Mouse (Mus musculus): ENCODE measurements around the gene Gm39653. TPM values are rescaled to one million over a fixed set of nuclear protein-coding genes. Genes with fewer than 3 reads are reported as not detected.

Gm39653 gene
- polyA plus RNA-seq, 1 experiment = not detected

- Histone ChIP-seq H3K4me1 (replicated peaks; ENCODE audit: control insufficient read depth, insufficient read depth, low read length) (no peaks in the 10 kb centered on the region), H3K27ac (ENCODE audit: control insufficient read depth, insufficient read depth, low read length) (no peak overlapping the region), H3K4me3 (ENCODE audit: control insufficient read depth, insufficient read depth, low read length) (no peak overlapping the region), H3K27me3 (ENCODE audit: control insufficient read depth, insufficient read depth, low read length) (no peaks in the 10 kb centered on the region), H3K36me3 (ENCODE audit: control insufficient read depth, insufficient read depth, low read length) (no peaks in the 10 kb centered on the region)
- no peak for DNase-seq
- 0% methylated on average over 3 of the region's 3 CpGs for WGBS
- TF ChIP-seq POLR2A (IDR thresholded peaks at IDR 0.05; ENCODE audit: control insufficient read depth, extremely low read depth, insufficient read depth, low read length, poor library complexity) (no peak), CTCF (IDR thresholded peaks at IDR 0.05; ENCODE audit: borderline replicate concordance, control insufficient read depth, extremely low read depth, insufficient read depth, low read length, poor library complexity) (no peak)
These were observed 53.0 kb downstream of the Gm39653 start for GRCm38 (mm10) chr1:63668852-63669160.

Other genes starting within 250 kb of the Gm39653 start
- 6.1 and 7.1 TPM in 2 replicates for gene Adam23, start 170.1 kb upstream of the Gm39653 start, polyA plus RNA-seq (2012; rRNA removed)
- gene Dytn, start 71.0 kb downstream of the Gm39653 start, polyA plus RNA-seq (2012; rRNA removed) = not detected in 2 replicates
- gene Mdh1b, start 114.3 kb downstream of the Gm39653 start, polyA plus RNA-seq (2012; rRNA removed) = not detected in 2 replicates
- gene Fastkd2, start 114.6 kb downstream of the Gm39653 start, polyA plus RNA-seq (2012; rRNA removed) = 3.1 and 5.3 TPM in 2 replicates
- gene 4933402D24Rik, start 153.3 kb downstream of the Gm39653 start, polyA plus RNA-seq (2012; rRNA removed) = not detected in 2 replicates